Mouse (Mus musculus) cerebellum, postnatal 25 days (tissue): ENCODE data around the gene Parp12.

ENCODE experiments used
- DNase-seq, 2 experiments: peaks; one replicate each; pipeline ENCODE4 v3.0.0; 2021; ENCODE audit warnings: mixed read lengths in 2 of 2

Parp12 gene

DNA sequence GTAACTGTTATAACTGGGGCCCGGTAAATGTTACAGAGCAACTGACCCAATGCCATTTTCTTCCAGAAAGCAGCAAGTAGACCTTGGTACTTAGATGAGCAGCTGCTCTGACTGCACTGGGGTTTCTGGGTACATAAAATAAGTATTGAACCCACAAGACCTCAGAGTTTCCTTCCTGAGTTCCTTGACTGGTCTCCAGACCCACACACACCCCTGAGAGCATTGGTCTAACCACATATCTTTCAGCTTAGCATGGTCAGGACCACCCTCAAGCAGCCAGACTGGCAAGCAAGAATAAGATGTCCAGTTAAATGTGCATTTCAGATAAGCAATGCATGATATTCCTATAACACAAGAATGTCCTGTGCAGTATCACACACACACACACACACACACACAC lies 61.0 kb downstream of the Parp12 start:
- DNase-seq = no peak

DNA sequence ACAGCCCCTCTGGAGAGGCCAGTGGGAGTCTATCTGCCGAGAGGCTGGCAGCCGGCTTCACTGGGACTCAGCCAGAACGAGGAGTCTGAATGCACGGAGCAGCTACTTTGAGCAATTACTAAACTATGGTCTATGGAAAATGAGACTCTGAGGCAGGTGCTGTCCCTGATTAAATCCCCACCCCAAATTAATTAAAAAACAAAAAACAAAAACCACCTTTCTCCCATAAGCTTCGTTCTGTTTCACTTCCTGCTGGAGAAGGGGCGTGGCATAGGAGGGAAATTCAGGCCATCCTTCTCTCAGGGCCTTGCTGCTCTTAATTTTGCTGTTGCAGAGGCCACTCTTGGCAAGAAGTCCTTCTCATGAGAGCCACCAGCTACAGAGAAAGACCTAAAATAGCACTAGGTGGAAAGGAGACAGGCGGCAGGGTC lies 62.3 kb downstream of the Parp12 start:
- peak; percentile 39 to 60 for DNase-seq

GRCm38 (mm10) chr6:39054878-39055508 lies 63.2 kb downstream of the Parp12 start:
- no peak for DNase-seq

DNA sequence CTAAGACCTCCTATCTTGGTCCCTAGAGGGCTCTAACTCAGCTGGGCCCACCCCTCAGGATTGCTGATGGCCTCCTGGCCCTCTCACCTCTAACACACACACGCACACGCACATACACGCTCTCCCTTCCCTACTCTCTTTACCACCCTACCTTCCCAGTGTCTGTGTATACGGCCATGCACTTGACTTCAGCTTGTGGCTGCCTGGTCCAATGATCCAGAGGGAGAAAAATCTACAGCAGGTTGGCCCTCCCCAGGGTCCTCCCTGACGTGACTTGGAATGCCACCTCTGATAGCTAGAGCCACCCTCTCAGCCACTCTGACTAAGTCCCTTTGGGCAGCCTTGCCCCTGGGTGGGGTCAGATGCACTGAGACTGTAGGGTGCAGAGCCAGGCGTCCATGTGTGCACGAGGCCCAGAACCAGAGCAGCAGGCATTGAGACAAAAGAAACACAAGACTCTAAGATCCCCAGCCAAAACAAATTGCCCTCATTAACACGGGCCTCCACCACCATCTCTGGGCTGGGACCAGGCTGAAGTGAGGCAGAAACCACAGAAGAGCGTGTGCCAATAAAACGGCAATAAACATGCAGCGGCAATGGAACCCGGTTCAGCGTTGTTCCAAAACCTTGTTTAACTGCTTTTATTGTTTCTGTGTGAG lies 63.8 kb downstream of the Parp12 start:
- no peak for DNase-seq

DNA sequence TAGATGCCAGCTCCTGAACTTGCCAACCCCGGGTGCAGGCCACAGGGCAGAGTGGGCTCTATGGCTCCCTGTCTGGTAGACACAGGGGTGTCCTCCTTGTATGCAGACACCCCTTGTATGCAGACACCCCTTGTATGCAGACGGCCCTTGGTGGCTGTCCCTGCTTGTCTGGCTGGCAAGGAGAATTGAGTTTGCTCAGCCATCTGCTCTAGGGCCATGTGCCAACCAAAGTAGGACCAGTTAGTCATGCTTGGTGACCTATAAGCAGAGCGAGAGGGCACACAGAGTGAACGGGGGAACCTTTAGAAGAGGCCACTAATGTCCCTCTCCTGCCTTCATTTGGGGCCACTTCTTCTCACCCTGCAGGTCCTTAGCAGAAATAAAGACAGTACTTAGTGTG lies 65.5 kb downstream of the Parp12 start:
- peak; percentile 85 to 91 for DNase-seq

DNA sequence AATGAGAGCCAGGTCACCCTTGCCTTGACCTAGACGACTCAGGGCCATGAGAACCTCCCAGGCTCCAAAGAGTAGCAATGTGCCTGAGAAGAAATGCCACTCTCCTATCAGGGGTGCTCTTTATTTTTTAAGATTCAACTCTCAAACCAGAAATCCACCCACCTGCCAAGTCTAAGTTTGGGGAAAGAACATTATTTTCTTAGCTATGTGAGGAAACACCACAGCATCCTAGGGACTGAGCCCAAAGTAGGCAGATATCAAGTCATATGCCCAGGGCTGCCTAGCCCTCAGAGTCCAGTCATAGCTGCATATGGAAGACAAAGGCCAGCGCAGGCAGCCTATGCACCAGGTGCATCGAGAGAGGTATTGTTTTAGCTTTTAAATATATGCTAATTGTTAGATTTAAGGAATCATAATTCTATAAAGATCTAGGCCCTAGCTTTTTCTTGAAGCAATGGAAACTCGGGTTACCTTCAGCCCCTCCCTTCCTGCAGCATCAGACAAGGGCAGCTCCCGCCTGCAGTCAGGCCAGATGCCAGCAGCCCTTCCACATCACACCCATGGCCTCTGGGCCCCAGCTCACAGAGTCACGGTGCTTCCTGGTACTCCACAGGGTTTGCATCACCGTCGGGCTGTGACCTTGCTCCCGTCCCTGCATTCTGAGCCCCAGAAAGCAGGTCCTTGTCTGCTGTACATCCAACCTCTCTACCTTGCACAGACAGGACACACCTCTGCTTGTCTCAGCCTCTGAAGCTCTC lies 66.2 kb downstream of the Parp12 start:
- DNase-seq = peak; percentile 35 to 46

DNA sequence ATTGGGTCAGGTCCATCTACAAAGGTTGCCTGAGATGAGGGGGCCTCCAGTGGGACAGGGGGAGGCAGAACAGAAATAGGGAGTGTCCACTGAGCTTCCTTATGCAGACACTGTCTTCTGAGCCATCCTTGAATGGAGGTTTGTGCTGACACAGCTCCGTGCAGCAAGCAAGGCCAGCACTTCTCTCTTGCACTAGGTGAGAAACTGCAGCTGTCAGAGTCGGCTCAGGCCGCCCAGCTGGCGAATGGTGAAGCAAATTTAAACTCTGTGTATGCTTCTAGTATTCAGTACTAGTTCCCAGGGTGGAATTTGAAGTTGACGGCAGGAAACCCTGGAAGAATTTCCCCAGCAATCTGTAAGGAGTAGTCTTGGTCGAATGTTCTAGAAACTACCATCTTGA lies 67.3 kb downstream of the Parp12 start:
- DNase-seq = no peak

DNA sequence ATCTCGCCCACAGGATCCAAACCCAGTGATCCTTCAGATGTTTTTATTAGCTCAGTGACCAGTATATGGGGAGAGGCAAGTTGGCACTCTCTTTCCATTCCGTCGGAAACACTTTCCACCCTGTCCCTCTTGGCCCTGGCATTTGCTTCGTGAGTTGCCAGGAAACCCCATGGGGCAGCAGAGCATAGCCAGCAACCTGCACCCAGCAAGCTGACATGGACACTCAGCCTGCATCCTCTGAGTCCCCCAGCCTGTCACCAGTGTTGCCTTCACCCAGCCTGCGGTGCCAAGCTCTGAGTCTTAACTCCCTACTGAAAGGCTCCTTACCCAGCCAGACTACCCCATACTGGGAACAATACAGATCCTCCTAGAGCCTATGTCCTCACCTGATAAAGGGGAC lies 69.0 kb downstream of the Parp12 start:
- peak; percentile 65 to 72 for DNase-seq

DNA sequence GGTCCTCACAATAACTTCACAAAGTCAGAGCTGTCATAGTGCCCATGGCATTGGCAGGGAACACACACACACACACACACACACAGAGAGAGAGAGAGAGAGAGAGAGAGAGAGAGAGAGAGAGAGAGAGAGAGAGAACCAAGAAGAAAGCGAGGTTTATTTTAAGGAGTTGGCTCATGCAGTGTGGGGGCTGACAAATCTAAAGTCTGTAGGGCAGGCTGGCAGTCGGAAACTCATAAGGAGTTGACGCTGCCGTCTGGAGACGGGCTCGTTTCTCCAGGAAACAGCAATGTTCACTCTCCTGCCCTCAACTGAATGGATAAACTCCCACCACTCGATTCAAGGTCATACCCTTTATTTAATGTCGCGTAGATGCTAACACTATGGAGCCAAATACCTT lies 77.7 kb downstream of the Parp12 start:
- no peak for DNase-seq
